Mouse (Mus musculus): Measurements from ENCODE around the gene Pdcd1lg2.

GRCm38 (mm10) chr19:29448373-29448772 is 37.7 kb downstream of the Pdcd1lg2 start:
- TF ChIP-seq CTCF (IDR thresholded peaks at IDR 0.05; ENCODE audit: control insufficient read depth, insufficient read depth, insufficient replicate concordance, low read depth, low read length) (no peak), POLR2A (IDR thresholded peaks at IDR 0.05; ENCODE audit: control insufficient read depth, low read depth, low read length) (no peak)

Measured in testis, adult 2 months (tissue).